Comparison of ENCODE assay signal across 10 mouse cellular contexts in the genomic region with DNA sequence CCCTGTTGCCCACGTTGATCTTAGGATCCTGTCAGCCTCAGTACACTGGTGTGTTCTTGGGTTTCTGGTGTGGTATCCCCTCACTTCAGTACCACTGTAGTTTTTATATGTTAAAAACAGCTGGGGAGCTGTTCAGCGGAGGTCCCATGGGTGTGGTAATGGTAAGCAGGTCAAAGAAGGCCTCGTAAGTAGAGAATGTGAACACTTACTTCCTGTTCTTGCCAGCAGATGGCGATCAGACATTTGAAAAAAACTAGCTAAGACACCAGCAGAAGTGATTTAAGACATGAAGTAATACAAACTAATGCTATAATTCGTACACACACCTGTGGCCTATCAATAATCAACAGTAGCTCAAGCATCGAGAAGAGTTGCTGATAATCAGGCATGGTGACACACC. TPM values are rescaled to one million over a fixed set of nuclear protein-coding genes. Genes with fewer than 3 reads are reported as not detected.
DNase-seq lines count a peak whose midpoint lies in the region; ATAC-seq and TF ChIP-seq lines count a peak whose summit lies in the region.
"Had no signal": no experiment of that assay in that cellular context is flagged by ENCODE, and none has a peak within 500 bp of the region (broad histone marks: within the 10 kb centered on the region; RNA-seq: fewer than 3 reads in every experiment).

No protein-coding gene starts in this region.

- H3K9me3 ChIP-seq in hindbrain, embryonic 14.5 days (ENCODE audit: control insufficient read depth, low read length) = no peaks in the 10 kb centered on the region
- no peaks in the 10 kb centered on the region for H3K9me3 ChIP-seq in hindbrain, embryonic 12.5 days (replicated peaks)
- H3K9me3 ChIP-seq: embryonic facial prominence, embryonic 12.5 days had no signal

- H3K27me3 ChIP-seq in hindbrain, embryonic 14.5 days (ENCODE audit: control insufficient read depth, insufficient read depth, low read length) = no peaks in the 10 kb centered on the region
- no peaks in the 10 kb centered on the region for H3K27me3 ChIP-seq in hindbrain, embryonic 12.5 days
- H3K27me3 ChIP-seq: embryonic facial prominence, embryonic 12.5 days had no signal

- H3K36me3 ChIP-seq in hindbrain, embryonic 14.5 days (replicated peaks; ENCODE audit: control insufficient read depth, insufficient read depth) = peaks cover 36% of the 10 kb centered on the region
- H3K36me3 ChIP-seq in hindbrain, embryonic 12.5 days = peaks cover 29% of the 10 kb centered on the region

- no peak for ATAC-seq in hindbrain, embryonic 14.5 days (ENCODE audit: low FRiP score)
- ATAC-seq in hindbrain, embryonic 12.5 days (ENCODE audit: low FRiP score) = no peak
- ATAC-seq in megakaryocyte, adult 5-6 weeks (ENCODE audit: poor library complexity, severe bottlenecking) = peak; percentile 59

- no peak overlapping the region for H3K9ac ChIP-seq in hindbrain, embryonic 14.5 days
- no peak overlapping the region for H3K9ac ChIP-seq in hindbrain, embryonic 12.5 days
- H3K9ac ChIP-seq: embryonic facial prominence, embryonic 12.5 days had no signal

- DNase-seq in hindbrain, embryonic 14.5 days (ENCODE audit: low spot score) = peak; percentile 77
- peak; percentile 59 to 74 for DNase-seq in CD8-positive naive resting alpha-beta T cell, adult 2 months (ENCODE audit: low read depth in 2 of 2, low spot score in 2 of 2)
- DNase-seq in frontal cortex, postnatal 25 days (ENCODE audit: low spot score in 2 of 2) = peak; percentile 25 to 31
- peak; percentile 27 to 45 for DNase-seq in layer of hippocampus, adult 2 months (ENCODE audit: low spot score in 2 of 2)
- DNase-seq in thymus, postnatal 0 days (ENCODE audit: low spot score) = peak; percentile 81

- TF ChIP-seq CTCF in bone marrow, adult 2 months (IDR thresholded peaks at IDR 0.05; ENCODE audit: control insufficient read depth, insufficient read depth, low read length) = peak; percentile 31; the same call in 1 of the 2 replicates
- TF ChIP-seq CTCF in layer of hippocampus, adult 2 months (conservative IDR thresholded peaks at IDR 0.05) = peak; percentile 85

- H3K4me2 ChIP-seq in hindbrain, embryonic 14.5 days (replicated peaks) = no peak overlapping the region
- no peak overlapping the region for H3K4me2 ChIP-seq in hindbrain, embryonic 12.5 days (replicated peaks)
- H3K4me2 ChIP-seq: embryonic facial prominence, embryonic 12.5 days had no signal

- TF ChIP-seq POLR2A in bone marrow, adult 2 months (IDR thresholded peaks at IDR 0.05; ENCODE audit: borderline replicate concordance, control insufficient read depth, low read depth, low read length) = no peak

- WGBS in hindbrain, embryonic 14.5 days = 32% methylated on average over 6 of the region's 6 CpGs
- 39% methylated on average over 6 of the region's 6 CpGs for WGBS in hindbrain, embryonic 12.5 days
- WGBS in bone marrow, adult 2 months = 15% methylated on average over 6 of the region's 6 CpGs

- H3K4me3 ChIP-seq in hindbrain, embryonic 14.5 days (replicated peaks; ENCODE audit: low read length) = no peak overlapping the region
- H3K4me3 ChIP-seq in hindbrain, embryonic 12.5 days = no peak overlapping the region
- no peak overlapping the region for H3K4me3 ChIP-seq in bone marrow, adult 2 months (replicated peaks; ENCODE audit: control insufficient read depth, low read depth, low read length)
- H3K4me3 ChIP-seq in layer of hippocampus, adult 2 months = no peak overlapping the region
- H3K4me3 ChIP-seq: embryonic facial prominence, embryonic 12.5 days had no signal

- no peak overlapping the region for H3K27ac ChIP-seq in hindbrain, embryonic 14.5 days
- H3K27ac ChIP-seq in hindbrain, embryonic 12.5 days = no peak overlapping the region
- H3K27ac ChIP-seq in bone marrow, adult 2 months (ENCODE audit: control insufficient read depth, insufficient read depth, low read depth, low read length, poor library complexity) = no peak overlapping the region
- no peak overlapping the region for H3K27ac ChIP-seq in layer of hippocampus, adult 2 months
- H3K27ac ChIP-seq: embryonic facial prominence, embryonic 12.5 days; macrophage had no signal

- no peaks in the 10 kb centered on the region for H3K4me1 ChIP-seq in hindbrain, embryonic 14.5 days (replicated peaks; ENCODE audit: control insufficient read depth, insufficient read depth, low read length)
- H3K4me1 ChIP-seq in hindbrain, embryonic 12.5 days = 0 out of 2 replicates have a peak, but pooled peaks cover 4% of the 10 kb centered on the region
- no peaks in the 10 kb centered on the region for H3K4me1 ChIP-seq in bone marrow, adult 2 months (ENCODE audit: control insufficient read depth, insufficient read depth, low read length)

RNA-seq across cellular contexts. Expression of a gene that starts 31.1 kb away (rescaled TPM):
- polyA plus RNA-seq in hindbrain, embryonic 14.5 days (2014; fragmentation: Nextera tagmentation; extraction: Ambion mirVana) = 6.2 and 7.3 TPM in 2 replicates
- polyA plus RNA-seq in hindbrain, embryonic 12.5 days (2016; fragmentation: Nextera tagmentation; extraction: Ambion mirVana) = 20.1 and 21.9 TPM in 2 replicates
- 1.1 and 2.9 TPM in 2 replicates for polyA plus RNA-seq in bone marrow, adult 2 months (2011; ENCODE audit: insufficient read depth, insufficient read length, low replicate concordance, missing spikeins)
- total RNA-seq in layer of hippocampus, adult 2 months (2021) = 1 to 10 TPM; 7.7 TPM
- total RNA-seq in megakaryocyte, adult 5-6 weeks (2015) = 2.2 and 6.8 TPM in 2 replicates
- total RNA-seq in megakaryocyte, adult 5-6 weeks (2017) = 1.2 and 10.2 TPM in 2 replicates
- polyA plus RNA-seq in thymus, postnatal 0 days (2015; fragmentation: Nextera tagmentation; extraction: Ambion mirVana) = 2.1 and 2.2 TPM in 2 replicates

RNA-seq across cellular contexts. Expression of a gene that starts 50.8 kb away (rescaled TPM):
- polyA plus RNA-seq in hindbrain, embryonic 14.5 days (2014; fragmentation: Nextera tagmentation; extraction: Ambion mirVana) = 41.4 and 43.3 TPM in 2 replicates
- polyA plus RNA-seq in hindbrain, embryonic 12.5 days (2016; fragmentation: Nextera tagmentation; extraction: Ambion mirVana) = 94.2 and 104 TPM in 2 replicates
- 20.8 and 49.7 TPM in 2 replicates for polyA plus RNA-seq in bone marrow, adult 2 months (2011; ENCODE audit: insufficient read depth, insufficient read length, low replicate concordance, missing spikeins)
- 1 to 10 TPM; 2.5 to 2.7 TPM for total RNA-seq in layer of hippocampus, adult 2 months (2021)
- 147 and 149 TPM in 2 replicates for total RNA-seq in megakaryocyte, adult 5-6 weeks (2015)
- total RNA-seq in megakaryocyte, adult 5-6 weeks (2017) = 224 and 228 TPM in 2 replicates
- 32.8 and 36.7 TPM in 2 replicates for polyA plus RNA-seq in thymus, postnatal 0 days (2015; fragmentation: Nextera tagmentation; extraction: Ambion mirVana)

RNA-seq across cellular contexts. Expression of a gene that starts 55.1 kb away (rescaled TPM):
- not detected in 2 replicates for polyA plus RNA-seq in hindbrain, embryonic 14.5 days (2014; fragmentation: Nextera tagmentation; extraction: Ambion mirVana)
- polyA plus RNA-seq in hindbrain, embryonic 12.5 days (2016; fragmentation: Nextera tagmentation; extraction: Ambion mirVana) = not detected in 2 replicates
- polyA plus RNA-seq in bone marrow, adult 2 months (2011; ENCODE audit: insufficient read depth, insufficient read length, low replicate concordance, missing spikeins) = not detected in 2 replicates
- not detected for total RNA-seq in layer of hippocampus, adult 2 months (2021)
- not detected in 2 replicates for total RNA-seq in megakaryocyte, adult 5-6 weeks (2015)
- total RNA-seq in megakaryocyte, adult 5-6 weeks (2017) = not detected in 2 replicates
- polyA plus RNA-seq in thymus, postnatal 0 days (2015; fragmentation: Nextera tagmentation; extraction: Ambion mirVana) = not detected in 2 replicates
- polyA plus RNA-seq: macrophage had no signal

Comparison
In these comparisons a context has a peak if more than half of its experiments do, and no peak if none do; other contexts are left out.
1. DNase-seq: peak in every context shown above with its lines; median percentile 81 in thymus, postnatal 0 days; 77 in hindbrain, embryonic 14.5 days; 66 in CD8-positive naive resting alpha-beta T cell, adult 2 months; 36 in layer of hippocampus, adult 2 months; 28 in frontal cortex, postnatal 25 days.